Mouse (Mus musculus) cerebellum, adult 9-11 months (tissue): ENCODE measurements at regions not wholly inside any gene's neighbourhood (a gene's known extent, or its start where the extent isn't known, plus 50 kb on each side); places are given as distances from the start of the nearest gene placed in this dataset.

ENCODE experiments used
- DNase-seq: peaks from one replicate; pipeline ENCODE4 v3.0.0; 2022

DNA sequence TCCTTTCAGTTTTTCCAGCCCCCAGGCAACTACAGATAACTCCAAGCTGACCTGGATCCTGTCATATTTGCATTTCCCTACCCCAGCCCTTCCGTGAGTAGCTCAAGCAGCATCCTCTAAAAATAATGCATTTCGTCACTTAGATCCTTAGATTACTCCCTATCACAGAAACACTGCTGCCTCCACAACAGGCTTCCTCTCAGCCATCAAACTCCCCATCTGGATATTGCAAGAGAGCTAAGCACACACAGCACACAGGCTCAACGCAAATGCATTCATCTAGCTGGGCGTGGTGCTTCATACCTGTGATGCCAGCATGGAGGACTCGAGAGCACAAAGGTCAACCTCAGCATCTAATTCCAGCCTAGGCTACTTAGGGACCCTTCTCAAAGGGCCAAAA lies 260.9 kb downstream of the Sox4 start:
- no peak for DNase-seq

- no peak for DNase-seq
Measured at GRCm38 (mm10) chr13:28690511-28691160, 262.9 kb downstream of the Sox4 start.

- DNase-seq: no peak
Measured at GRCm38 (mm10) chr13:28687838-28688237, 265.7 kb downstream of the Sox4 start.

GRCm38 (mm10) chr13:28684311-28684710 lies 269.2 kb downstream of the Sox4 start:
- DNase-seq: no peak

DNA sequence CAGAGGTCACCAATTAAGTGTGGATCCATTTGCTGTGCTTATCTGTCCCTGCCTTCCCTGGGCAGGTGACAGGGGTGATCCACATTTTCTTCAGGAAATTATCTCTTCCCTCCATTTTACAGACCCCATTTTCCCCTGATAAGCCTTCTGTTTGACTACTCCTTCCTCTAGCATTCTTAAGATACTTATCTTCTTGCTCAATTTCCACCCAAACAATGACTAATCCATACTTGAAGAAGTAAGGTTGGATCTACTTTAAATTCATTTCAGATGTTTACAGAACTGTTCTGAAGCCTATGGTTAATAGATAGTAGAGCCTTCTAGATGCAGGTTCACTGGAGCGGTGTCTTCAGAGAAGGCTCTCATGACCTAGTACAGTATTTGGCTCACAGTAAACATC lies 273.2 kb downstream of the Sox4 start:
- no peak for DNase-seq

DNA sequence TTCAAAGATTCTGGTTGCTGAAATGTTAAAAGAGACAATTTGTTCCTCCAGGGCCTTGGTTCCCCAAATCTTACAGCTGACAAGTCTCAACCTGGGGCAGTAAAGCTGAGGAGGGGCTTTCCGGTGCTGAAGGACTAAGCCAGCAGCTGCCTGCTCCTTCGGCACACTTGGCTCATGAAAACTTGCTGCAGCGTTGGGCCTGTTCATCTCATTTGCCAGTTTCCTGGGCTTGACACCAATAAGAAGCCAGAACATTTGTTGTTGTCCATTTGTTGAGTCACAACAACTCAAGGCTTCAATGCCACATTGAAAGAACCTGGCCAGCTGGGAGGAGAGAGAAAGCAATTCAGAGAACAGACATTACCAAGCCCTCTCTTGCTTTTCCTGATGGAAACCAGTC lies 279.9 kb downstream of the Sox4 start:
- no peak for DNase-seq

GRCm38 (mm10) chr13:28671543-28671942 lies 282.0 kb downstream of the Sox4 start:
- DNase-seq: no peak

GRCm38 (mm10) chr13:28669832-28670585 lies 283.5 kb downstream of the Sox4 start:
- no peak for DNase-seq

DNA sequence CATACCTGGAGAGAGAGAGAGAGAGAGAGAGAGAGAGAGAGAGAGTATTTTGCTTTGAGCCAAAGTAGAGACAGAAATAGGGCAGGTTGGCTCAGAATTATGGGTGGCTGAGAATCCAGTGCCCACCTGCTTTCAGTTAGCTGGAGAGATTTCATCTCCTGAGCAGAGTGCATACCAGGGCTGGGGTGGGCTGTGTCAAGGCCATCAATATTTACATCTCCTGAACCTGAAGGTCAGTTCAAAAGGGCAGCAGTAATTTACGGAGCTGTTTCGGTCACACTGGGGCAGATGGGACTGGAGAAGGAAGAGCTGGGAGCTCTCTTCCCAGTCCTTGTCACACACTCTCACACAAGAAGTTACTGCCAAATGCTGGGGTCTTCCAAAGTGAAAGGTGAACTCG lies 286.7 kb downstream of the Sox4 start:
- no peak for DNase-seq

DNA sequence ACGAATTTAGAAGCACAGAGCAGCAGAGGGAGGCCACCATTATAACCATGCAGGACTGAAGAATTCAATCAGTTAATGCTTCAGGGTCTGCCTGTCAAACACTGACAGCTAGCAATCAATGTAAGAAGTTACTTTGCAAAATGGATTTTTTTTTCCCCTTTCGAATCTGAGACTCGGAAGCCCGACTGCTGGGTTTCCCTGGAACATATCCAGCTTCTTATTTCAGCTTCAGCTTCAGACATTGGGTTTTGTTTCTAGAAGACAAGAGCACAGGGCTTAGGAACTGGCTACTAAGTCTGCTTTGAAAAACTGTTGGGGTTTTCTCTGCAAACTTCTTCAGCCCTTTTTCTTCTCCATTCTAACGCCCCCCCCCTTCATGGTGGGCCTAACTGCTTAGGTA lies 288.4 kb downstream of the Sox4 start:
- DNase-seq: no peak

GRCm38 (mm10) chr13:28664698-28665097 lies 288.8 kb downstream of the Sox4 start:
- no peak for DNase-seq

DNA sequence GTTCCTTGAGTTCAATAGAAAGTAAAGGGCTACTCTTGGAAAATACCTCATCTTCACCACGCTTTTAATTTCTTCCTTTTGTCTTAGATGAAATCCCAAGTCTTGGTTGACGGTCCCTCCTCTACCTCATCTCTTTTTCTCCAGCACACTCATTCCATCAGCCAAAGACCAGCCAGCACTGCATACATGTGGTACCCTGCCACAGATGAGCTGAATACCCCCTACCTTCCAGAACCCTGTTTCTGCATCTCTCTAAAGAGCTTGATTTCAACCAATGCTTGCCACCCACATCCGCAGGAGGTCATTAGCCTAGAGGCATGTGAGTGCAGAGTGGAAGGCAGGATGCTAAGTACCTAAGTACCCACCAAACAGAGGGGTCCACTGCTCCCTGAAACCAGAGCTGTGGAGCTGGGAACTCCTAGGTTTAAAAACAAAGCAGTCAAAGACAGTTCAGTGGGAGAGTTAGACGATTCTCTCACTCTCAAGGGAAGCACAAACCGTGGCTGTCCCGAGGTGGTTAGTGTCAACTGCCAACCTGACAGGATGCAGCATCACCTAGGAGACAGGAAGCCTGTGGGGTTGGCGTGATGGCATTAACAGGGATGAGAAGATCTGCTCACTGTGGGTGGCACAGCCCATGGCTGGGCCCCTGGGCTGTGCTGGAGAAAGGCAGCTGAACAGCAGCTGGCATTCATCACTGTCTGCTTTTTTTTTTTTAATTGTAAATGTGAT lies 289.4 kb downstream of the Sox4 start:
- no peak for DNase-seq

DNA sequence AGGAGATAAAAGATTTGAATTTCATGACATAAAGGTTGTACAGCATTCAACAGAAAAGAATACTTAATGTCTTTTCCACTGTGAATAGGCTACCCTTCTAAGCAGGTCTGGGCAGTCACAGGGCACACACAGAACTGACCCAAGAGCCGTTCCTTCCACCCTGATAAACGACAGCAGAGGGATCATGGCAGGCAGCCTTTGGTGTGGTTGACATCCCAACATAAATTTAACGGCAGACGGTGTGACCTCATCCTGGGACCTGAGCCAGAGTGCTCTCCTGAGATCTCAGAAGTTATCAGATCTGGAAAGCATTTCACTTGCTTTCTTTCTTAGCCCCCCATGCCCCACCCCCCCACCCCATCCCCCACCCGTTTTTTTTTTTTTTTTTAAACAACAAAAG lies 290.1 kb downstream of the Sox4 start:
- DNase-seq: peak; percentile 4

- DNase-seq: no peak
Measured at GRCm38 (mm10) chr13:28662316-28662752, 291.2 kb downstream of the Sox4 start.

- DNase-seq: no peak
Measured at GRCm38 (mm10) chr13:28660151-28660550, 293.4 kb downstream of the Sox4 start.

GRCm38 (mm10) chr13:28658652-28659051 lies 294.9 kb downstream of the Sox4 start:
- no peak for DNase-seq

DNA sequence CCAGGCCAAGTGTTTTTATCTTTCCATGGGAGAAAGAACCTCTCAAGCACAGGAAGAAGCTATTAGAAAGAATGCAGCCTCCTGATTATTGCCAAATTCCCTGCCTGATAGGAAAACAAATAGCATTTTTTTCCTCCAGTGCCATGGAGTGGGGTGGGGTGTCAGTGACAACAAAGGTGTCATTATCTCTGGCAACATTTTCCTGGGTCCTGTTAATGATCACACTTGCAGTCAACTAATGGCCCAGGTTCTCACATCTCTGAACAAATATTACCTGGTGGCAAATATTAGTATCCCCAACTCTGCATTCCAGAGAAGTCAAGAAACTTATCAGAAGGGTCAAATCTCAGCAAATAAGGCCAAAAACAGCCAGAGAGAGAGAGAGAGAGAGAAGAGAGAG lies 298.6 kb downstream of the Sox4 start:
- DNase-seq: no peak

DNA sequence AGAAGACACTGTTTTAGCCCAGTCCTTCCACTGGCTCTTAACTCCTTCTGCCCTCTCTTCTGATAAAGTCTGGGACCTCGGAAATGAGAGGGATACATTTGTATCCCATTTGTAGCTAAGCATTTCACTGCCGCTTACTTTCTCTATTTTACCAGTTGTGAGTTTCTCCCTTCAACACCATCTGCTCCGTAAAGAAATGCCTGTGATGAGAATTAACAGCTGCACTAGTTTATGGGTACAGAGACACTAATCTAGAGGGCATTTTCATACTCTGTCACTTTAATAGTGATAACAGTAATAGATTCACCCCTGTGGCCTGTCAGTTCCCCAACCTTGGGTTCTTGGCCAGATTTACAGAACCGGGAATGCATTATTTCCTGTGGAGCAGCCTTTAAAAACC lies 300.2 kb downstream of the Sox4 start:
- DNase-seq: no peak

DNA sequence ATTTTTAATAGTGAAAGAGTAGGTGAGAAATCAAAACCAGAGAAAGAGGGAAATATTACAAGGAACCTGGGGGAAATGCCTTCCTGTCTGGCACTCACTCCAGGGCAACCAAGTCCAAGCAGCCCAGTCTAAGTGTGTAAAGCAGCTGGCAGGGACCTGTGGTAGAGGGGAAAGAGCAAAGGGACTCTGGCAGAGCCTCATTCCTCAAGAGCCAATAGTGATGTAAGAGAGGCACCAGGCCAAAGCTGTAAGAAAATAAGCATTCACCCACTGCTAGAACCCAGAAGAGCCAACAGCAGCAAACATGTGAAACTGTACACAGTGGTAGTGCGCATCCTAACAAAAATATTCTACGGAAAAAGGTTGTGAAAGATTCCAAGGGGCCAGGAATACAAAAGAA lies 301.7 kb downstream of the Sox4 start:
- peak; percentile 9 for DNase-seq

DNA sequence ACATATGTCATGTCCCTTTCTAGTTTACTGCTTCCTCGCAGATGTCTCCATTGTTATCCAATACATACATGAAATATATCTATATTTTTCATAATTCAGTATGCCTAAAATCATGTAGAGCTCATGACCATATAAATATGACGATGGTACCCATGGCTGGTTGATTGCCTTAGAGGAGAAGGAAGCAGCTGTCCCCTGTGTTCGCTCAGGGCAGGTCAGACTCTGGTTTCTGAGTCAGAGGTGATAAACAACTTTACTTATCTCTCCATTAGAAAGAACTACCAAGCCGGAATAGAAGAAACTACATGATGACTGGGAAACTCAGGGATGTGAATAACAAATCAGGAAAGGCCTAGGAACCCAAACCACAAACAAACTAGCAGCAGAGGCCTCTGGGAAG lies 307.6 kb downstream of the Sox4 start:
- DNase-seq: no peak

DNA sequence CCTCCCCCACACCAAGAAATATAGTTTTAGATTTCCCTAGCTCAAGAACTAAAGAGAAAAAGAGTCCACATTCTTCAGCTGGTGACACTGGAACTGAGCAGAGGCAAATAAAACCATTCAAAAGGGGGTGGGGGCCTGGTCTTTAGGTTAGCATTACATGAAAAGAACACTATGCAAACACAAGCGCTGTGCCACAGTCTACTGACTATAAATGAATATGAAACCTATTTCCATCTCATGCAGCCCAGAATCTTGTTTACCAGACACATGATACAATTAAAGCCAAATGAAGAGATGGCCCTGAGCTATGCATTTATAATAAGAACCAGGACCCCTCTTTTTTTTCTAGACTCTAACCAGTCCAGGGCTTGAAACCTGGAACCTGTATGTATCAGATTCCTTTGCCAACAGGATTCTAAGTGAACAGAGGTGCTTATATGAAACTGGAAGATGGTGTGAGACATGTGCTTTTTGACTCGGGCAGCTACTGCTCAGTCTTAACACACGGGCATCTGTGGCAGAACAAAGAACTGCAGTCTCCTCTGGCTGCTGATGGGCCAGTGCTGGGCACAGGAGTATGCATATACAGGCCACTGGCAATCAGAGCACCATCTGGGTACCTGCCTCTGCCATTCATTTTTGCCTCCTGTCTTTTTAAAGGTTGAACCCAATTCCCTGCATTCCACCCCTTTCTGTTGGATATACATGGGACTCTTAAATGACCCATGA lies 308.5 kb downstream of the Sox4 start:
- DNase-seq: no peak

DNA sequence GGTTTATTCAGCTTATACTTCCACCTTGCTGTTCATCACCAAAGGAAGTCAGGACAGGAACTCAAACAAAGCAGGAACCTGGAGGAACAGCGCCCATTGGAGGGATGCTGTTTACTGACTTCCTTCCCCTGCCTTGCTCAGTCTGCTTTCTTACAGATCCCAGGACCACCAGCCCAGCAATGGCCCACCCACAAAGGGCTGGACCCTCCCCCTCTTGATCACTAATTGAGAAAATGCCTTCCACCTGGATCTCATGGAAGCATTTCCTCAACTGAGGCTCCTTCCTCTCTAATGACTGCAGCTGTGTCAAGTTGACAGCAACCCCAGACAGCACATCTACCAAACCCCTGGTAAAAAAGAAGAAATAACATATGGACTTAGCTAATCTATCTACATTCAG lies 312.7 kb downstream of the Sox4 start:
- no peak for DNase-seq

GRCm38 (mm10) chr13:28635230-28635950 lies 318.1 kb downstream of the Sox4 start:
- no peak for DNase-seq
